Mouse (Mus musculus) gastrocnemius, postnatal 14 days (tissue): Measurements from ENCODE around the gene Trim26. TPM values are rescaled to one million over a fixed set of nuclear protein-coding genes. Genes with fewer than 3 reads are reported as not detected.

Experiments
- DNase-seq: peaks from one replicate; pipeline ENCODE4 v3.0.0; 2021; ENCODE audit warnings: mixed read lengths
- intact Hi-C: fragments of 180-260 bp; cut with DNase I; formaldehyde crosslinking; loops from one replicate; pipeline ENCODE4 v1.15.1; 2025; ENCODE audit warnings: low total_unique reads
- total RNA-seq, 2 experiments: library from RNA; stranded (reverse); gene quantifications; 2 replicates each; pipeline ENCODE4 v1.2.3; 2021

Trim26 gene
- total RNA-seq, 2 experiments from 2014 or later = 14.7 to 15.7 TPM

DNA sequence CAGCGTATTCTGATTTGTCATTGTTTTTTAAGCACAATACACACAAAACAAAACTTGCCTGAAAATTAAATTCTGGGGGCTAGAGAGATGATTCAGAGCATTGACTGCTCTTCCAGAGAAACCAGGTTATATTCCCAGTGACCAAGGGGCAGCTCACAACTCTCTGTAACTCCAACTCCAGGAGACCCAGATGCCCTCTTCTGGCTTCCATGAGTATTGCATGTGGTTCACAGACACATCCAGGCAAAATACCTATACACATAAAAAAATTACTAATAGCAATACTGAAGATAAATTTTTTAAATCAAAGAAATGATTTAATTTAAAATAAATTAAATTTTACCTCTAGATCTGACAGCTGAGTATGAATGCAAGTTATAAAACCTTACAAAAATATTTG is 59.6 kb downstream of the Trim26 start:
- peak; percentile 8 for DNase-seq

DNA sequence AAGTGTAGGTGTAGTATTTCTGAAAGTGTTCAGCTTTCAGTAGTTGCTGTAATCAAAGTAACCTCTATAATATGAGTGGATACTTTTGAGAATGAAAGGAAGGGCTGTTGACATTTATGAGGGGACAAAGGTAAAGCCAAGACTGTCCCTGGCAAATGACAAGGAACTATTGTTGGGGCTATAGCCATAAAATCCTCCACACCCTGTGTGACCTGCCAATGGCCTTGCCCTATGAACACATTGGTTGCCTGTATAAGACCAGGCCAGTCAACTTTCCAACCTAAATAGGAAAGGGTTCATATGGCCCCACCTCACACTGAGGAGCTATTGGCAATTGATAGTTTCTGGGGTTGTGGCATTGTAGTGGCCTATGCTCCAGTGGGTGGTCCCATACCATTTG is 60.1 kb downstream of the Trim26 start:
- no peak for DNase-seq
- intact Hi-C loops = no loop called here

More for the DNA sequence above, 59.6 kb downstream of the Trim26 start:
- intact Hi-C loops = no loop called here

DNA sequence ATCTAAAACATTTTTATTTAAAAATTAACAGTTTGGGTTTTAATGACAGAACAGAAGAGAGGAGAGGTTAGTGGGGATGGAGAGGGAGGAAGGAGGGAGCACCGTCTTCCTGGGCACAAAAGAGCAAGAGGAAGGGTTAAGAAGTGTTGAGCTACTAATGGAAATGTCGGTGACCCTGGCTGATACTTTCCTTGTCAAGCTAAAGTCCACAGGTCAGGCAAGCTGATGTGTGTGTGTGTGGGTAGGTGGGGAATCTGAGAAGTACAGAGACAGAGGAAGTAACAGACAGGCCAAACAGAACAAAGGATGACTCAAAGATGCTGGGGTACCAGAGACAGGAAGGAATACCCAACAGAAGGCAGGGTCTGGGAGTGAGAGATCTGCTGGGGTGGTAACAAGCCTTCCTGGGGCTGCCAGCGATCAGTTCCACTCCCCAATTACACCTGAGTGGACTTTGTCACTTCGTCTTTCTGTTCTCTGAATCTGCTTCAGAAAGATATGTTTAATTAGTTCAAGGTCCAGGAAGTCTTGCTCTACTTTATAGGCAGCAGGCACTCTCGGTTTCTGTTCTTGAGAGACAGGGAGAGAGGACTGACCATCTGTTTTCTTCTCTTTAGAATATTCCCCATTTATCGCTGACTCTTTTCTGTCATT is 60.7 kb downstream of the Trim26 start, which contains the start of gene Trim31:
Trim31 (plus strand) TSS at position 567 of the 654 bp plus-strand sequence.
- intact Hi-C loops = no loop called here
- DNase-seq = no peak

DNA sequence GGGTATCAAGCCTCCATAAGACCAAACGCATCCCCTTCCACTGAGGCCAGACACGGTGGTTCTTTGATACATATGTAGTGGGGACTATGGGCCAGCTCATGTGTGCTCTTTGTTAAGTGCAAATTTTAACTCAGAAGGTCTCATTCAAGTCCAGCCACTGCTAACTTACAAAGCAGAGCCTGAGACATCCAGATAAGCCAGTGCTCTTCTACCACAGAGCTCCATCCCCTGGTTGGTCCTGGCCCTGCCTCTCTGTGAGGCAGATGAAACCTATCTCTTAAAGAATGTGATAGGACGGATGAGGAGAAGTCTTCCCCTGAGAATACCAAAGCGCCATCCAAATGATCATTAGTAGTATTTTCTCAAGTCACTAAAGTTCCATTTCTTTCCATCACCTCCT is 62.4 kb downstream of the Trim26 start:
- intact Hi-C loops = no loop called here
- no peak for DNase-seq

DNA sequence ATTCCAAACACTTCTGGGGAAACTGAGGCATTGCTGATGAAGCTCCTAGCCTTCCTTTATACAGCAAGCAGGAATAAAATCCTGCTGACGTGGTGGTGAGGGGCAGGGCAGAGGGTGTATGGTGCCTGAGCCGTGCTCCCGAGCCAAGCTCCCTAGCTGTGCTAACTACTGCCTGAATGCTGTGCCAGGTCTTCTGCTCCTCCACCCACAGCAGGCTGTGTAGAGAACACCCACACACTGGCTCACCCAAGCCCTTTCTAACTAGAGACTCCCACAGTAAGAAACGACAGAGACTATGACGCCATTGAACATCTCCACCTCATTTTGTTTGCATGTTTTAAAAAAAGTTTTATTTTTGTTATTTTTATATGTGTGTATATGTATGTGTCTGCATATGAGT is 63.1 kb downstream of the Trim26 start:
- intact Hi-C loops = no loop called here
- no peak for DNase-seq

DNA sequence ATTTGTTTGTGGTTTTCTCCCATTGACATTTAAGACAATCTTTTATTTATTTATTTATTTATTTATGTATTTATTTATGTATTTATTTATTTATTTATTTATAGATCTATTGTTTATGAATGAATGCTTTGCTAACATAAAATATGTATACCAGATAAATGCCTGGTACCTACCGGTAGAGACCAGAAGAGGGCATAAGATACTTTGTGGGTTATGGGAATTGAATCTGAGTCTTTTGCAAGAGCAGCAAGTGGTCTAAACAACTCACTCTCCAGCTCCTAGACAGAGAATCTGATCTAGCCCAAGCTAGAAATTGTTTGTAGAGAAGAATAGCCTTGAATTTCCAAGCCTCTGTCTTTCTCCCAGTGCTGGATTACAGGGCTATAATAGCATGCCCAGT is 63.8 kb downstream of the Trim26 start:
- DNase-seq = no peak
- intact Hi-C loops = no loop called here

DNA sequence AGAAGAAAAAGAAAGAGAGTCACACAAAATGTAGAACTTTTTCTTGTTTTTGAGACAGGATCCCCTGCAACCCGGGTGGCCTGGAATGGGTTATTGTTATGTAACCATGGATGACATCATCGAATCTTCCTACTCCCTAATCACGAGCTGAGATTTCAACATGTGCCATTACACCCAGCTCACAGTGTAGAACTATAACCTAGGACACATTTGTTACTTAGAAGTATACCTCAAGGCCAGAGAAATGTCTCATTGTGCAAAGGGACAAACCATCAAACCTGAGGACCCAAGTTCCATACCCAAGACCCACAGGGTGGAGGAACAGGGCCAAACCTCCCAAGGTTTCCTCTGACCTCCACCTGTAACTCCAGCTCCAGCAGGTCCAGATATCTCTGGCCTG is 66.7 kb downstream of the Trim26 start:
- intact Hi-C loops = no loop called here
- no peak for DNase-seq

DNA sequence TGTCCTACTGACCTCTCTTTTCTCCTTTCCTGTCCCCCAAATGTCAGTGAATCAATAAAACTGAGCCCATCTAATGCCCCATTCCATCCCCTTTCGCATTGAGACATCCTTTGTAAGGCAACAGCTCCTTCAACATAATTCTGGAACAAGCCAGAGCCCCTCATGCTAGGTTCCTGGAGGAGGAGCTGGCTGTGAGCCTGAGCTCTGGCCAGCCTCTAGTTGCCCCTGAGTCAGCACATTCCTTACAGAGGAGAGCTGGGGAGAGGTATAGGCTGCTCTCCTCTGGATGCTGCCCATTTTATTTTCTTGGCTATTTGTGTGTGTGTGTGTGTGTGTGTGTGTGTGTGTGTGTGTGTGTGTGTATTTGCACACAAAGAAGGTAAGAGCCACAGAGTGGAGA is 71.3 kb downstream of the Trim26 start:
- DNase-seq = no peak
- intact Hi-C loops = no loop called here

Other genes starting within 250 kb of the Trim26 start
- not detected for gene H2-M9, start 194.5 kb upstream of the Trim26 start, total RNA-seq
- gene H2-M1, start 164.9 kb upstream of the Trim26 start, total RNA-seq = not detected
- gene H2-M10.5, start 64.2 kb upstream of the Trim26 start, total RNA-seq = not detected
- not detected for gene H2-M10.6, start 25.0 kb upstream of the Trim26 start, total RNA-seq
- gene Trim15, start 30.1 kb downstream of the Trim26 start, total RNA-seq = not detected
- gene Trim10, start 32.4 kb downstream of the Trim26 start, total RNA-seq = not detected
- gene Trim40, start 53.0 kb downstream of the Trim26 start, total RNA-seq = not detected
- not detected for gene Trim31, start 61.0 kb downstream of the Trim26 start, total RNA-seq
- not detected for gene Rnf39, start 105.8 kb downstream of the Trim26 start, total RNA-seq
- gene Ppp1r11, start 114.6 kb downstream of the Trim26 start, total RNA-seq = 10 to 100 TPM; 63.5 to 67.7 TPM
- gene Znrd1, start 121.4 kb downstream of the Trim26 start, total RNA-seq = 10 to 100 TPM; 15.6 to 17.3 TPM
- gene Znrd1as, start 121.5 kb downstream of the Trim26 start, total RNA-seq = 10 to 100 TPM in 1 of 2 experiments, 1 to 10 TPM in 1; 9.3 to 11.4 TPM
- under 1 TPM in 1 of 2 experiments, not detected in 1; 0.25 TPM for gene 2410137M14Rik, start 144.1 kb downstream of the Trim26 start, total RNA-seq
- not detected for gene H2-M5, start 152.4 kb downstream of the Trim26 start, total RNA-seq
- gene Zfp57, start 164.0 kb downstream of the Trim26 start, total RNA-seq = 1 to 10 TPM in 1 of 2 experiments, under 1 TPM in 1; 0.74 to 1.5 TPM
- not detected for gene Mog, start 186.3 kb downstream of the Trim26 start, total RNA-seq
- gene Gabbr1, start 208.8 kb downstream of the Trim26 start, total RNA-seq = 10 to 100 TPM in 1 of 2 experiments, 1 to 10 TPM in 1; 9.8 to 10.3 TPM